Mouse (Mus musculus): ENCODE measurements around the gene Mgea5. TPM values are rescaled to one million over a fixed set of nuclear protein-coding genes. Genes with fewer than 3 reads are reported as not detected.

Gene Mgea5
- polyA plus RNA-seq, 1 experiment from 2014 or later: 91.9 TPM

GRCm38 (mm10) chr19:45780350-45780915 is 3.2 kb downstream of the Mgea5 start:
- H3K9me3 ChIP-seq: no peaks in the 10 kb centered on the region
- peaks cover 47% of the 10 kb centered on the region for H3K36me3 ChIP-seq
- WGBS: 89% methylated on average over 13 of the region's 13 CpGs
- H3K27me3 ChIP-seq: no peaks in the 10 kb centered on the region
- no peak overlapping the region for H3K9ac ChIP-seq
- H3K4me2 ChIP-seq (replicated peaks): peak overlapping the region; percentile 70
- 0 out of 2 replicates have a peak overlapping the region, but pooled peaks have one; percentile 5 for H3K4me3 ChIP-seq
- no peak overlapping the region for H3K27ac ChIP-seq
- peaks cover 20% of the 10 kb centered on the region for H3K4me1 ChIP-seq
- ATAC-seq (ENCODE audit: insufficient number of reproducible peaks, insufficient read depth, low FRiP score, low TSS enrichment): no peak

DNA sequence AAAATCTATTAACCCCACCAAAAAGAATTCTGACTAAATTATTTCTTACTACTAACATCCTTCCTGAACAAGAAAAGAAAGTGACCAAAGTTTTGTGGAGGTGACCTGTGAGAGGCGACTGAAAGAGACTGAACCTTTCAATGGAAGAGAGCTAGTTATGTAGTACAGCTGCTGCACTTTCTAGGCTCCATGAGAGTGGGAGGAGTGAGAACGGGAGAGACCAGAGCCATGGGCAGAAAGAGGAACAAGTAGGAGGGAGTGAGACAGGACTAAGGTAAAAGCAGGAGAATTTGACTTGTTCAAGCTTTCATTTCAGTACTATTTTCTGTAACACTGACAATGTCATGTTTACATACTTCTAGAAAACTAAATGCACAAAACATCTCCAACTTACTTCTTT is 8.2 kb downstream of the Mgea5 start:
- Histone ChIP-seq H3K9me3 (no peaks in the 10 kb centered on the region), H3K4me1 (peaks cover 4% of the 10 kb centered on the region), H3K36me3 (peaks cover 92% of the 10 kb centered on the region), H3K4me2 (replicated peaks) (no peak overlapping the region), H3K27ac (no peak overlapping the region), H3K4me3 (no peak overlapping the region), H3K9ac (no peak overlapping the region), H3K27me3 (no peaks in the 10 kb centered on the region)
- no peak for ATAC-seq (ENCODE audit: insufficient number of reproducible peaks, insufficient read depth, low FRiP score, low TSS enrichment)
- WGBS: 84% methylated on average over 2 of the region's 2 CpGs

DNA sequence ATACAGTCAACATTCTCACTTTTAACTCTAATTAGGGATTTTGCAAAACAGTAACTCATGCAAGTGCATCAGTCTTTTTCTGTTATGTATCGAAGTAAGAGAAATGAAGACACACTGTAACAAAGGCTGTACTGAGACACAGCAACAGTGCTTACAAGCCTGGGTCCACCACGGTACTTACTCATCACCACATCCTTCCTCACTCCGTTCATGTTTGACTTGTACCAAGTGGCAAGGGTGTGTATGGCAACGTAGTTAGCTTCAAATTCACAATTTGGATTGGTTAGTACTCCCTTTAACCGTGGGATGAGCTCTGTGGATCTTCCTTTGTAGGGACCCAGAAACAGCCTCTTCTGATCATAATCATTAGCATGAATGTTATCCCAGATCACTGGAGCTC is 12.1 kb downstream of the Mgea5 start:
- H3K9ac ChIP-seq: no peak overlapping the region
- H3K4me2 ChIP-seq (replicated peaks): no peak overlapping the region
- 91% methylated on average over 5 of the region's 5 CpGs for WGBS
- H3K4me1 ChIP-seq: no peaks in the 10 kb centered on the region
- no peak overlapping the region for H3K27ac ChIP-seq
- H3K9me3 ChIP-seq: no peaks in the 10 kb centered on the region
- H3K4me3 ChIP-seq: no peak overlapping the region
- H3K27me3 ChIP-seq: no peaks in the 10 kb centered on the region
- no peak for ATAC-seq (ENCODE audit: insufficient number of reproducible peaks, insufficient read depth, low FRiP score, low TSS enrichment)
- peaks cover 96% of the 10 kb centered on the region for H3K36me3 ChIP-seq

- H3K4me2 ChIP-seq (replicated peaks): no peak overlapping the region
- H3K36me3 ChIP-seq: peaks cover 90% of the 10 kb centered on the region
- H3K27me3 ChIP-seq: no peaks in the 10 kb centered on the region
- H3K4me3 ChIP-seq: no peak overlapping the region
- H3K27ac ChIP-seq: no peak overlapping the region
- no peaks in the 10 kb centered on the region for H3K9me3 ChIP-seq
- WGBS: 93% methylated on average over 3 of the region's 3 CpGs
- no peaks in the 10 kb centered on the region for H3K4me1 ChIP-seq
- H3K9ac ChIP-seq: no peak overlapping the region
- ATAC-seq (ENCODE audit: insufficient number of reproducible peaks, insufficient read depth, low FRiP score, low TSS enrichment): no peak
These were observed 22.8 kb downstream of the Mgea5 start for GRCm38 (mm10) chr19:45760810-45761209.

- Histone ChIP-seq H3K36me3 (peaks cover 92% of the 10 kb centered on the region), H3K9ac (no peak overlapping the region), H3K27me3 (no peaks in the 10 kb centered on the region), H3K4me2 (replicated peaks) (no peak overlapping the region), H3K4me1 (no peaks in the 10 kb centered on the region), H3K4me3 (no peak overlapping the region), H3K27ac (no peak overlapping the region), H3K9me3 (no peaks in the 10 kb centered on the region)
- ATAC-seq (ENCODE audit: insufficient number of reproducible peaks, insufficient read depth, low FRiP score, low TSS enrichment): no peak
- 91% methylated on average over 5 of the region's 5 CpGs for WGBS
These were observed 25.0 kb downstream of the Mgea5 start for GRCm38 (mm10) chr19:45758671-45759070.

- 93% methylated on average over 3 of the region's 3 CpGs for WGBS
- no peak overlapping the region for H3K9ac ChIP-seq
- no peaks in the 10 kb centered on the region for H3K27me3 ChIP-seq
- peaks cover 65% of the 10 kb centered on the region for H3K36me3 ChIP-seq
- no peak for ATAC-seq (ENCODE audit: insufficient number of reproducible peaks, insufficient read depth, low FRiP score, low TSS enrichment)
- no peak overlapping the region for H3K4me3 ChIP-seq
- H3K9me3 ChIP-seq: no peaks in the 10 kb centered on the region
- peaks cover 6% of the 10 kb centered on the region for H3K4me1 ChIP-seq
- H3K27ac ChIP-seq: no peak overlapping the region
- H3K4me2 ChIP-seq (replicated peaks): no peak overlapping the region
These were observed 30.1 kb downstream of the Mgea5 start for GRCm38 (mm10) chr19:45753551-45753950.

DNA sequence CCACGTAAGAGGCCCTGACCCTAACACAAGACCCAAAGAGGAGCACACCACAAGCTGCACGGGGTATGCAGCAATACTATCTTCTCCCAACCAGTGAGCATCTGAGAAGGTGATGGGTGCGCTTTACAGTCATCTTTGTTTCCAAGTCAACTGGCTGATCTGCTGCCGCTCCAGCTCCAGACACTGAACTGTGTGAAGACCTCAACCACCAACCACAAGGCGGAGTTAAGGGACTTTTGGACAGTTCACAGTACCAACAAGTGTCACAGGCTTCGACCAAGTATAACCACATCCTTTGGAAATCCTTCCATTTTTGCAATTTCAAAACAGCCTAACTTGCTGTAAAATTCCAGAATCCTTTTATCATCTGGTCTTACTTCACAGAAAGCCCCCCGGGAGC is 31.8 kb downstream of the Mgea5 start:
- Histone ChIP-seq H3K4me1 (peaks cover 19% of the 10 kb centered on the region), H3K27ac (no peak overlapping the region), H3K4me2 (replicated peaks) (no peak overlapping the region), H3K9ac (no peak overlapping the region), H3K9me3 (no peaks in the 10 kb centered on the region), H3K27me3 (peaks cover 3% of the 10 kb centered on the region; the same call in 1 of the 2 replicates), H3K4me3 (no peak overlapping the region), H3K36me3 (peaks cover 48% of the 10 kb centered on the region)
- ATAC-seq (ENCODE audit: insufficient number of reproducible peaks, insufficient read depth, low FRiP score, low TSS enrichment): no peak
- 90% methylated on average over 7 of the region's 7 CpGs for whole genome bisulfite sequencing

- peak within 1 kb of the TSS; percentile 94 for H3K4me2 ChIP-seq (replicated peaks)
- H3K27me3 ChIP-seq: peaks cover 27% of the 10 kb centered on the region
- no peak within 1 kb of the TSS for H3K27ac ChIP-seq
- peak; percentile 59 for ATAC-seq (ENCODE audit: insufficient number of reproducible peaks, insufficient read depth, low FRiP score, low TSS enrichment)
- H3K4me3 ChIP-seq: peak within 1 kb of the TSS; percentile 75
- WGBS: under 1% methylated on average over 59 of the region's 60 CpGs
- peaks cover 25% of the 10 kb centered on the region for H3K36me3 ChIP-seq
- peak within 1 kb of the TSS; percentile 76 for H3K9ac ChIP-seq
- no peaks in the 10 kb centered on the region for H3K9me3 ChIP-seq
- peaks cover 25% of the 10 kb centered on the region for H3K4me1 ChIP-seq
These were observed 34.2 kb downstream of the Mgea5 start, which contains the start of gene Npm3 for GRCm38 (mm10) chr19:45749243-45750043. Gene Npm3, minus strand, starts transcription at chr19:45749591.

- peaks cover 25% of the 10 kb centered on the region for H3K4me1 ChIP-seq
- H3K4me2 ChIP-seq (replicated peaks): peak overlapping the region; percentile 94
- H3K9me3 ChIP-seq: no peaks in the 10 kb centered on the region
- peak; percentile 24; the same call in 1 of the 2 replicates for ATAC-seq (ENCODE audit: insufficient number of reproducible peaks, insufficient read depth, low FRiP score, low TSS enrichment)
- 1% methylated on average over 33 of the region's 33 CpGs for WGBS
- H3K9ac ChIP-seq: peak overlapping the region; percentile 76
- peaks cover 34% of the 10 kb centered on the region for H3K27me3 ChIP-seq
- peaks cover 18% of the 10 kb centered on the region for H3K36me3 ChIP-seq
- peak overlapping the region; percentile 75 for H3K4me3 ChIP-seq
- no peak overlapping the region for H3K27ac ChIP-seq
These were observed 34.9 kb downstream of the Mgea5 start for GRCm38 (mm10) chr19:45748691-45749242.

- Histone ChIP-seq H3K27me3 (peaks cover 40% of the 10 kb centered on the region), H3K9ac (no peak overlapping the region), H3K4me1 (peaks cover 27% of the 10 kb centered on the region), H3K4me3 (peak overlapping the region; percentile 75), H3K4me2 (replicated peaks) (peak overlapping the region; percentile 94), H3K27ac (no peak overlapping the region), H3K9me3 (no peaks in the 10 kb centered on the region), H3K36me3 (peaks cover 15% of the 10 kb centered on the region)
- ATAC-seq (ENCODE audit: insufficient number of reproducible peaks, insufficient read depth, low FRiP score, low TSS enrichment): no peak
- 57% methylated on average over 9 of the region's 9 CpGs for WGBS
These were observed 35.4 kb downstream of the Mgea5 start for GRCm38 (mm10) chr19:45748206-45748605.

DNA sequence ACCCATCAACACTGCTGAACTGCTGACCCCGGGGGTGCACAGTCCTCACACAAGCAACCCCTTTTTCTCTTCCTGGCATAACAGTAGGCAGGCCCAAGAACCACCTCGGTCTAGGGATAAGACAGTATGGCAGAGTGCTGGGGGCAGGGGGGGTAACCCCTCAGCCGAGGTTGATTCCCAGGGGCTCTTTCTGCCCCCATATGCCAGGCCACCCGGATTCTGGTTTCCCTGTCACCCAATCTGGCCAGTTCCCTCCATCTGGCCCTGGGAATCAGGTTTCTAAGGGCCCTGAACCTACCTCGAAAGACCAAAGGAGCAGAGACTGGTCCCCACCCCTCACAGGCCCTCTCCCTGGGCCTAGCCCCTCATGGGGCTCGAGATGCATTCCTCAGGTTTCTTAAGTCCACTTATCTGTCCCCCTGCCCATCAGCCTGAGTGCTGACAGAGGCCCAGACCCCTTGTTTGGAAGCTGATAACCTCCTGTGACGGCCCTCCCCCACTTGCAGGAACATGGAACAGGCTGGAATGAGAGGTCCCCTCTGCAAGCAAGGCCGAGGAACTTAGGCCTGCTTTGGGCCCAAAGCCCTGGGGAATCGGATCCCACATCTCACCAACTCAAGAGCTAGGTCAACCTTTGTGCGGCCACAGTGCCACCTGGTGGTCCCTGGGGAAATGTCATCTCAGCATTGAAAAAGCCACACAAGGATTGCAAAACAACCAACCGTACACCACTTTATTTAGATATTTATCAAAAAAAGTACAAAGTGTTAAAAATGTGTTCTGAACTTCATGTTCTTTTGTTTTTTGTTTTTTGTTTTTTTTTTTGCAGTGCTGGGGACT is 36.4 kb downstream of the Mgea5 start:
- Histone ChIP-seq H3K27ac (no peak overlapping the region), H3K4me2 (replicated peaks) (no peak overlapping the region), H3K36me3 (peaks cover 7% of the 10 kb centered on the region; the same call in 1 of the 2 replicates), H3K9ac (no peak overlapping the region), H3K4me3 (no peak overlapping the region), H3K4me1 (peaks cover 33% of the 10 kb centered on the region), H3K27me3 (peaks cover 48% of the 10 kb centered on the region), H3K9me3 (no peaks in the 10 kb centered on the region)
- ATAC-seq (ENCODE audit: insufficient number of reproducible peaks, insufficient read depth, low FRiP score, low TSS enrichment): peak; percentile 30; the same call in 1 of the 2 replicates
- 25% methylated on average over 11 of the region's 11 CpGs for WGBS
